Mouse (Mus musculus) C2C12 (cell line): ENCODE measurements around the gene Ino80. TPM values are rescaled to one million over a fixed set of nuclear protein-coding genes. Genes with fewer than 3 reads are reported as not detected.
A peak's percentile ranks its signal among the peaks of the same experiment; 100 is the strongest.

Source experiments
- H3K27me3 ChIP-seq: one replicate; pipeline ENCODE4 v1.6.1; 2011; ENCODE audit not compliant: control insufficient read depth, insufficient read depth, insufficient read length
- H3K36me3 ChIP-seq: one replicate; pipeline ENCODE4 v1.6.1; 2011; ENCODE audit not compliant: control insufficient read depth, insufficient read depth
- H3K4me3 ChIP-seq: one replicate; pipeline ENCODE4 v1.5.1; 2011; ENCODE audit warnings: mild to moderate bottlenecking, control low read depth; ENCODE audit not compliant: poor library complexity, insufficient read depth, severe bottlenecking
- H3K79me2 ChIP-seq: one replicate; pipeline ENCODE4 v1.6.1; 2011; ENCODE audit not compliant: control insufficient read depth, insufficient read depth
- H3K79me3 ChIP-seq: one replicate; pipeline ENCODE4 v1.6.1; 2011; ENCODE audit warnings: low read depth, control low read depth
- H3ac ChIP-seq: one replicate; pipeline ENCODE3; 2011; ENCODE audit warnings: low read depth; ENCODE audit not compliant: control insufficient read depth, insufficient read length
- CEBPB ChIP-seq: IDR thresholded peaks from one replicate; pipeline ENCODE4 v1.6.1; 2011; ENCODE audit warnings: low read depth, mild to moderate bottlenecking, control low read depth, moderate library complexity
- CTCF ChIP-seq: IDR thresholded peaks from one replicate; pipeline ENCODE4 v1.5.1; 2011; ENCODE audit not compliant: control insufficient read depth, insufficient read depth, insufficient read length
- FOSL1 ChIP-seq: IDR thresholded peaks from one replicate; pipeline ENCODE4 v1.8.0; 2011; ENCODE audit warnings: mild to moderate bottlenecking, low read length; ENCODE audit not compliant: poor library complexity, insufficient read depth, severe bottlenecking
- MAX ChIP-seq: IDR thresholded peaks from one replicate; pipeline ENCODE4 v1.6.1; 2011; ENCODE audit warnings: mild to moderate bottlenecking, control low read depth
- MYOD1 ChIP-seq: IDR thresholded peaks from one replicate; pipeline ENCODE4 v1.6.1; 2011; ENCODE audit warnings: low read depth; ENCODE audit not compliant: control insufficient read depth, insufficient read length
- MYOG ChIP-seq: IDR thresholded peaks from one replicate; pipeline ENCODE4 v1.6.1; 2011; ENCODE audit not compliant: control insufficient read depth, insufficient read length; ENCODE audit errors: extremely low read depth
- USF1 ChIP-seq: IDR thresholded peaks from one replicate; pipeline ENCODE4 v1.6.1; 2011; ENCODE audit warnings: low read depth, mild to moderate bottlenecking, control low read depth, moderate library complexity
- long read RNA-seq, 2 experiments: library from polyadenylated mRNA; unstranded; transcript quantifications; one replicate each; pipeline ENCODE4 v2.0.0; 2019 to 2020
- polyA plus RNA-seq: library from polyadenylated mRNA; unstranded; fragments of >200 nt; fragmentation: generic; extraction: Trizol; gene quantifications from one replicate; pipeline ENCODE4 v1.2.1, GENCODE M21; 2012; ENCODE audit warnings: missing spikeins

Gene Ino80
- 5.7 TPM for polyA plus RNA-seq
- long read RNA-seq, experiment 1, partial matches to known transcripts = 4 of 9 reads
- long read RNA-seq, experiment 1, other reads (novel, unspliced or antisense) = 5 of 9 reads
- long read RNA-seq, experiment 2, full-length matches to known transcripts = 2 of 27 reads
- long read RNA-seq, experiment 2, partial matches to known transcripts = 20 of 27 reads
- long read RNA-seq, experiment 2, other reads (novel, unspliced or antisense) = 5 of 27 reads

DNA sequence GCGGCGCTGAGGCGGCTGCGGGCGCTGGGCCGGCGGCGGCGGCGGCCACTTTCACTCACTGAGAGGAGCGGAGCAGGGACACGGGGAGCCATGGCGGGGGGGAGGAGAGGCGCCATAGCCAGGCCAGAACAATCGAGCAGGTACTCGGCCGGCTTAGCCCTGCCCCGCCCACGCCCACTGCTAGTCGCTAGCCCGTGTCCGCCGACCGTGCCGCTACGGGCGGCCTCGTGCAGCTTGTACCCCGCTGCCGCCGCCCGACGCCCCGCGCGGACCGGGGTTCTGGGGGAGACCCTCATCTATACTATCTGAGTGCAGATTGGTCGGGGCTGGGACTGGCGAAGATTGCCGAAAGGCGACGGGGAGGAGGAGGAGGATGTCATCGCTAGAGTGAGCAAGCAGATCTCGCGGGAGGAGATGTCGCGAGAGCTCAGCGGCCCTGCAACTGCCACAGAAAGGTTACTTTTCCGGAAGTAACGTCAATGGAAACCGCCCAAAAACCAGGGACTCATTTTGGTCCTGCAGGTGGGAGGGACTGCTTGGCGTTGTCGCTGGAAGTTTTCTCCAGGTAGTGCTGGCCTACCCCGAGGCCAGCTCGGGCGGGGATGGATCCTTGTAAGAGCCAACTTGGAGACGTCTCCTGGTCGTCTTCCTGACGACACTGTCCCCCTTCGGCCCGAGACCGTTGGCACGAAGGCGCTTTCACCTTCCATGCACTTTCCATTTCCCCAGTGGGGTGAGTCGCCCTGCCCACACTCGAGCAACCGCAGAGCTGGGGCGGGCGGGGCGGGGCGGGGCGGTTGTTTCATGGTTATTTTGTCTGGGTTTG lies at the start of gene Ino80:
Ino80 (minus strand) TSS at position 117 of the 826 bp plus-strand sequence.
- peak within 1 kb of the TSS; percentile 93 for H3K4me3 ChIP-seq
- peaks cover 13% of the 10 kb centered on the region for H3K36me3 ChIP-seq
- H3K79me2 ChIP-seq = peaks cover 58% of the 10 kb centered on the region
- H3K79me3 ChIP-seq = peaks cover 46% of the 10 kb centered on the region
- peak within 1 kb of the TSS; percentile 86 for H3ac ChIP-seq
- H3K27me3 ChIP-seq = no peaks in the 10 kb centered on the region
- no peak for TF ChIP-seq MYOG
- no peak for TF ChIP-seq MYOD1
- peak; percentile 76 for TF ChIP-seq MAX

DNA sequence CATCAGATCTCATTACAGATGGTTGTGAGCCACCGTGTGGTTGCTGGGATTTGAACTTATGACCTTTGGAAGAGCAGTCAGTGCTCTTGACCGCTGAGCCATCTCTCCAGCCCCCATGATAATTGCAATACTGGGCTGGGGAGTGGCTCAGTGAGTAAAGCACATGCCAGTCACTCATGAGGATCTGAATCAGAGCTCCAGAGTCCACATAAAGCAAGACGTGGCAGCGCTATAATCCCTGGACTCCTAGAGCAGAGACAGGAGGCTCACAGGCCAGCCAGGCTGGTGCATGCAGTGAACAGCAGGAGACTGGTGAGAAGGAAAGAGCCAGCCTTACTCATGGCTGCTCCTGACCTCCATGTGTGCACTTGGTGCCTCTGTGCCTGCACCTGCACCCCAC lies 47.9 kb upstream of the Ino80 start:
- Histone ChIP-seq H3K36me3 (no peaks in the 10 kb centered on the region), H3K79me3 (no peaks in the 10 kb centered on the region), H3K79me2 (no peaks in the 10 kb centered on the region), H3ac (no peak overlapping the region), H3K27me3 (no peaks in the 10 kb centered on the region), H3K4me3 (no peak overlapping the region)
- TF ChIP-seq MYOD1 (no peak), USF1 (no peak), CTCF (no peak), FOSL1 (no peak), MYOG (no peak), CEBPB (no peak), MAX (no peak)

DNA sequence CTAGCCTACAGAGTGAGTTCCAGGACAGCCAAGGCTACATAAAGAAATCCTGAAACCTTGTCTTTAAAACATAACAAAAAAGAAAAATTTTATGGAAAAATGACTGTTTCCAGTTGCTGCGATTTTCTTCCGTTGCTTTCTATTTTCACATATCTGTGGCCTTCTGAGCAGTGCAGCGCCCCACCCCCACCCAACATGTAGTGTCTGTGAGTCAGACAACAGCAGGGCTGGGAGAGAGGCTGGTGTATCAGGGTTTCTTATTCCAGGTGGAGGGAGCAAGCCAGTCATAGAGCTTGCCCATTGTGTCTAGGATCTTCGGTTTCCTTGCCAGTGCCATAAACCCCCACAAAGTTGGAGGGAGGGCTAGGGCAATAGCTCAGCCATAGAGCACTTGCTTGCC lies 46.3 kb upstream of the Ino80 start:
- Histone ChIP-seq H3K27me3 (no peaks in the 10 kb centered on the region), H3K4me3 (no peak overlapping the region), H3K79me3 (no peaks in the 10 kb centered on the region), H3ac (no peak overlapping the region), H3K36me3 (no peaks in the 10 kb centered on the region), H3K79me2 (no peaks in the 10 kb centered on the region)
- no peak for TF ChIP-seq CTCF
- no peak for TF ChIP-seq MYOD1
- TF ChIP-seq CEBPB = no peak
- TF ChIP-seq MYOG = no peak
- TF ChIP-seq FOSL1 = no peak

DNA sequence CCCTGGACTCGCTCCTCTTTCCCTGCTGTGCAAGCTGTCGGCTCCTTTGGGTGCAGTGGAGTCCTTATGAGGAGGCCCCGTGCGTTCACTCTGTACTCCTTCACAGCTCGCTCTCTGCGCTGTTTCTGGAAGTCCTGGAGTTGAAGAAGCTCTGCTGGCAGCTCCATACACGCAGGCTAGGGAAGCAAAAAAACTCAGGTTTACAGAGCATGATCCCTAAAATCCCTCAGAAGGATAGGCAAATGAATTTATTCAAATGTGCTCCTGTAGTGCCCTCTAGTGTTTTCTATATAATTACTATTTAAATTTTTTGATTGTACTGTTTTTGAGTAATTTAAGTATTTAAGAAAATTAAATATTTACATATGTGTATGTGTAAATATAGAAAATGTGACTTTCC lies 43.1 kb upstream of the Ino80 start:
- Histone ChIP-seq H3ac (no peak overlapping the region), H3K36me3 (no peaks in the 10 kb centered on the region), H3K4me3 (no peak overlapping the region), H3K27me3 (no peaks in the 10 kb centered on the region), H3K79me3 (no peaks in the 10 kb centered on the region), H3K79me2 (no peaks in the 10 kb centered on the region)
- no peak for TF ChIP-seq CTCF
- no peak for TF ChIP-seq MYOD1
- TF ChIP-seq FOSL1 = no peak
- TF ChIP-seq CEBPB = no peak
- no peak for TF ChIP-seq MYOG
- no peak for TF ChIP-seq USF1
- no peak for TF ChIP-seq MAX

DNA sequence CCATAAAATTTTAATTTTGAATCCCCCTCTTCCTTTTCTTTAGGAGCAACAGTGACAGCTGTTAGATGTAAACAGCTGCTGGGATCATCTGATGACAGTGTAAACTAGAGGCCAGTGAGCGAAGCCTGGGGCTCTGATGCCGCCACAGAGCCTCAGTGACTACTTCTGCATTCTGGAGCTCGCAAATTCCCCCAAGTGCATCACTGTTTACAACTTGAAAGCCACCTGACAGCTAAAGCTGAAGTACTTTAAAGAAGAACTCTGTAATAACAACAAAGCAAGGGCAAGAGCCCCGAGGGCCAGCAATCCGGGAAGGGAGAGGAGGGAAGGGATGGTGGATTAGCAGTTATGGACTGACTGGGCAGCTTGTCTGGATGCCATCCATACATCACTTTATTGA lies 39.3 kb upstream of the Ino80 start:
- H3ac ChIP-seq = no peak overlapping the region

DNA sequence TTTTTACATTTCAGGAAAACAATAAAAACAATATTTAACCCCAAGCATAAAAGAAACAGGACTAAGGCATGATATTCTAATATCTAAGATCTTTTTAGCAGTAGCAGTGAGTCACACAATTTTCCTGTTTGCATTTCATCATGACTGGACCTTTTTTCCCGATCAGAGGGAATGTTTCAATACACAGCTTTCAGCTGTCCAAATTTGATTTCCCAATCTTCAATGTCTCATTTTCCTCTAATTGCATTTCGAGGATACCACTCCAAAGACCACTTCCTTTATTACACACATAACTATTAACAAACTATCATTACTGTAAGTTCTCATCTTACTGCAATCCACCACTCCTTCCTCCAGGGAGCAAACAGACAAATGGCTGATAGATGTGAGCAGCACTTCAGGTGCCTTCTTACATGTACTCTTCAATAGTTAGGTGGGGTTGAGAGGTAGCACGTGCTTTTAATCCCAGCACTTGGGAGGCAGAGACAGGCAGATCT lies 36.6 kb upstream of the Ino80 start:
- no peak overlapping the region for H3K4me3 ChIP-seq
- H3K36me3 ChIP-seq = no peaks in the 10 kb centered on the region
- no peak overlapping the region for H3ac ChIP-seq
- no peaks in the 10 kb centered on the region for H3K79me2 ChIP-seq
- H3K79me3 ChIP-seq = no peaks in the 10 kb centered on the region
- H3K27me3 ChIP-seq = no peaks in the 10 kb centered on the region
- TF ChIP-seq MAX (no peak), CEBPB (peak; percentile 7)

More for the DNA sequence above, 39.3 kb upstream of the Ino80 start:
- H3K79me2 ChIP-seq = no peaks in the 10 kb centered on the region
- H3K27me3 ChIP-seq = no peaks in the 10 kb centered on the region
- H3K79me3 ChIP-seq = no peaks in the 10 kb centered on the region
- no peak overlapping the region for H3K4me3 ChIP-seq
- TF ChIP-seq CTCF = no peak
- H3K36me3 ChIP-seq = no peaks in the 10 kb centered on the region
